Mouse (Mus musculus) embryo, embryonic 11.5 days (tissue): ENCODE results near the gene Adam1a.

Source experiments
- DNase-seq: peaks from one replicate; pipeline ENCODE4 v3.0.0-alpha.2; 2012; ENCODE audit warnings: low read depth, low spot score

The Adam1a gene

DNA sequence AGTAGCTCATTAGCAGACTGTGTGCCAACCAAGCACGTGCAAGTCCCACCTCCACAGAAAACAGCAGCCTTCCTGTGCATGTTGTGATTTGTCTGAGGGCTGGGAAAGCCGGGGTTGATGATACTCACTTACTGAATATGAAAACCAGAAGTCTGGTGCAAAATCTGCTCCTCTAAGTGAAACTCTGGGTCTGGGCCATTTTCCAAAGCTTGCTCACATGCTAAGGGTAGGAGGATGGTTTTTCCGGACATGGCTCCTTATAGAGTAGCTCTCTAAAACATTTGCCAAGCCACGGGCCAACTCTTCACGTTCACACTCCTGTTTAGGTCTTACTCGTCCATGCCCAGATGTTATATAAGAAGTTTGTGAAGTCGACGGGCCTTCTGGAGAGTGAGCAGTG, 52.0 kb downstream of the Adam1a start:
- no peak for DNase-seq

DNA sequence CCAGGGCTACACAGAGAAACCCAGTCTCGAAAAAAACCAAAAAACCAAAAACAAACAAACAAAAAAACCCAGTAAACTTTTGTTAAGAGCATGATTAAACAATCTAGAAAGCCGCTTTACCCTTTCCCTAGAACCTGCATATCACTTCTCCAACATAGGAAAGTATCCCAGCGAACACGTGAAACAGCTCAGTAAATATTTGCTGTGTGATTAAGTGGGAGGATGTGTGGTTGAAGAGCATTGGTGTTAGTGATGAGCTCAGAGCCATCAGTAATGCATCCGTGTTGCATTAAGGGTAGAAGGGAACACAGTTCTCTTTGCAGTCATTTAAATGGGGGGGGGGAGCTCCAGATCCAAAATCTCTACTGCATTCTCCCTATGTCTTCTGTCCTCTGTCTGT, 60.5 kb downstream of the Adam1a start:
- no peak for DNase-seq

DNA sequence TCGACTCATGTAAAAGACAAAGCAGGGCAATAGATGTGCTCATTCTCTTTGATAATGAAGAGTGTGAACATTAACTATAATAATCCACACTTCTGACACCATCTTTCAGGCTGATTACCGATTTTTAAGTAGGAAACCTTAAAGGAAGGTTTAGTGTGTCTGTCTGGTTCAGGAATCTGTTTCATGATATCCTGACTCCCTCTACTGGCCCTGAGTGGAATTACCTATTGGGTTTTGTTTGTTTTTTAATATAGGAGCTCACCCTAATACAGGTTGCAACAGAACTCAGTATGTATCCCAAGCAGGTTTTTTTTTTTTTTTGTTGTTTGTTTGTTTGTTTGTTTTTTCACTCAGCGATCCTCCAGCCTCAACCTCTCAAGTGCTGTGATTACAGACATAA, 67.6 kb downstream of the Adam1a start:
- peak; percentile 51 for DNase-seq

DNA sequence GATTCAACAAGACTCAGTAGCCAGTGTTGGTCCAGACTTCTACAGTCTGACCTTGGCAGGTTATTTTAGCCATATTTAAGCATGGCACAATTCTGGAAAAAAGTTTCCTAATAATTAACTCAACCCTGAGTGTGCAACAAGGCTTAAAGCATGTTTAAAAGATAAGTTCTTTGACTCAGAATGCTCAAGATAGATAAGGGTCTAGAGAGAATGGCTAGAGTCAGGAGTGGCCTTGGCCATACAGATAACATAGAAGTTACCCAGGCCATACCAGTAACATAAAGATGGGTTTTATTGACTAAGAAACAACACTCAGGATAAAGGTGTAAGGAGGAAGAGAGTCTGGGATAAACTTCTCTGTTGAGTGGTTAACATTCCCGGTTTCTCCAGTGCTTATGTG, 69.2 kb downstream of the Adam1a start:
- DNase-seq: no peak

DNA sequence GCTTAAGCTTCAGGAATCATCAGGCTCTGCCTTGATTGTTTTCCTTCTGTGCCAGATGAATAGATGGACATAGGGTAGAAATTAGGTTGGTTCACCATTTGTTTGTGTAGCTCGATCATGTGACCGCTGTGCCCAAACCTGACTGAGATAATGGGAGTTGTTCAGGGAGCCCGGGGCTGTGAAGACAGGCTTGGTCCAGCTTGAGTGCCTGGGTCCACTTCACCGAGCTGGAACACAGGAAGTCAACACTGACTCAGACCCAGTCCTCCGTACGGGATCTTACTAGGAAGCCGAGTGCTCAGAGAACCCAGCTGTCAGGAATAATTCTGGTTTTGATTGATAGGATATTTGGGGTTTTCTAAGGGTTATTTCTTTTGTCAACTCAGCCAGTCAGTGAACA, 70.7 kb downstream of the Adam1a start:
- no peak for DNase-seq

DNA sequence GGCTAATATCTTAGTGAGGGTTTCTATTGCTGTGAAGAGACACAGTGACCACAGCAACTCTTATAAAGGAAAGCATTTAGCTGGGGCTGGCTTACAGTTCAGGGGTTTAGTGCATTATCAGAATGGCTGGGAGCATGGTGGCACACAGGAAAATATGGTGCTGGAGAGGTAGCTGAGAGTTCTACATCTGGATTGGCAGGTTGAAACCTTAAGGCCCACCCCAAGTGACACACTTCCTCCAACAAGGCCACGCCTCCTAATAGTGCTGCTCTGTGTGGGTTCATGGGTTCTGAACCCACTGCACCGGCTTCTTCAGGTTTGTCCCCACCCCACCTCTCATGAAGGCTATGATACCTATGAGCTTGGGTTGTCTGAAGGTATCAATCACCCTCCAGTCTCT, 72.9 kb downstream of the Adam1a start:
- no peak for DNase-seq

DNA sequence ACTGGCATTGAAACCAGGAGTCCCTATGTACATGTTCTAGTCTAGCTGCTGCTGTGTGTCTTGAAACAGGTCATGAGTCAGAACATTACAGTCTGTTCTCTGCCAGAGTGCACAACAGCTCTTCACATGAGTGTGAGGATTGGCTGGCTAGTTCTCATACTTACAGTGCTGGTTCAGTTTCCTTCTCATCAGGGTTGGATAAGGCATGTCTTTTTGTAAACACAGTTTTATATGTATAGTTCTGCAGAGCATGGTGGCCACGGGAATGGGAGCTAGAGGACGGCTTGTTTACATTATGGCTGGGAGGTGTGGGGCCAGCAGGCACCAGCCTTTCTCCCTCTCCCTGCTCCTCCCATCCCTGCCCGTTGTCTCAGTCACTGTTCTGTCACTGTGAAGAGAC, 75.7 kb downstream of the Adam1a start:
- no peak for DNase-seq
